Mouse (Mus musculus): ENCODE data around the gene Il18. TPM values are rescaled to one million over a fixed set of nuclear protein-coding genes. Genes with fewer than 3 reads are reported as not detected.

Il18 gene
- total and polyA plus RNA-seq, 3 experiments: not detected

- peaks cover 8% of the 10 kb centered on the region for H3K79me2 ChIP-seq (ENCODE audit: control insufficient read depth, insufficient read depth, low read length, poor library complexity)
- peaks cover 0 to 8% of the 10 kb centered on the region in 2 experiments; a peak in 2 of 4 replicates for H3K36me3 ChIP-seq (ENCODE audit: control insufficient read depth in 1 of 2, insufficient read depth in 2 of 2, low read length in 2 of 2)
- no peak overlapping the region for H3K4me3 ChIP-seq (ENCODE audit: control insufficient read depth in 1 of 2, insufficient read depth in 1 of 2, low read depth in 2 of 2, low read length in 2 of 2)
- TF ChIP-seq TBP (IDR thresholded peaks at IDR 0.05; ENCODE audit: low read depth, low read length) (no peak), MYB (IDR thresholded peaks at IDR 0.05; ENCODE audit: low read depth, low read length) (no peak), BHLHE40 (IDR thresholded peaks at IDR 0.05; ENCODE audit: borderline replicate concordance, low read depth, low read length) (no peak), ETS1 (IDR thresholded peaks at IDR 0.05; ENCODE audit: low read depth, low read length) (no peak), GABPA (IDR thresholded peaks at IDR 0.05; ENCODE audit: low read depth, low read length) (no peak), USF1 (IDR thresholded peaks at IDR 0.05; ENCODE audit: low read depth, low read length) (no peak), MEF2A (IDR thresholded peaks at IDR 0.05; ENCODE audit: extremely low read depth, insufficient replicate concordance, low read depth, low read length, poor library complexity, severe bottlenecking) (no peak), NRF1 (IDR thresholded peaks at IDR 0.05; ENCODE audit: insufficient read depth, low read depth, low read length, poor library complexity, severe bottlenecking) (no peak), ZKSCAN1 (IDR thresholded peaks at IDR 0.05; ENCODE audit: low read depth, low read length) (no peak), GATA1 (IDR thresholded peaks at IDR 0.05; ENCODE audit: low read depth, low read length) (no peak), ZNF384 (IDR thresholded peaks at IDR 0.05; ENCODE audit: low read depth, low read length) (no peak), TAL1 (IDR thresholded peaks at IDR 0.05; ENCODE audit: low read length) (no peak), MAFK (IDR thresholded peaks at IDR 0.05; ENCODE audit: borderline replicate concordance, low read depth, low read length) (no peak), MXI1 (IDR thresholded peaks at IDR 0.05; ENCODE audit: low read depth, low read length) (no peak)
- H3K27ac ChIP-seq (ENCODE audit: control insufficient read depth, low read depth, low read length): no peak overlapping the region
- H3K27me3 ChIP-seq (ENCODE audit: control insufficient read depth in 1 of 2, insufficient read depth in 2 of 2, low read length in 2 of 2): no peaks in the 10 kb centered on the region
- no peak for DNase-seq (ENCODE audit: low read depth, low spot score)
- no peak overlapping the region for H3K9ac ChIP-seq (ENCODE audit: control insufficient read depth, low read depth, low read length, poor library complexity, severe bottlenecking)
- peaks cover 0 to 11% of the 10 kb centered on the region in 2 experiments; a peak in 2 of 4 replicates for H3K4me1 ChIP-seq (ENCODE audit: control insufficient read depth in 1 of 2, insufficient read depth in 2 of 2, low read length in 2 of 2)
- H3K9me3 ChIP-seq (replicated peaks; ENCODE audit: insufficient read depth, low read length): no peaks in the 10 kb centered on the region
Measured at GRCm38 (mm10) chr9:50524936-50525335, 29.7 kb upstream of the Il18 start.

GRCm38 (mm10) chr9:50525585-50525984 is 29.0 kb upstream of the Il18 start:
- H3K4me3 ChIP-seq (ENCODE audit: control insufficient read depth in 1 of 2, insufficient read depth in 1 of 2, low read depth in 2 of 2, low read length in 2 of 2): no peak overlapping the region
- peaks cover 0 to 8% of the 10 kb centered on the region in 2 experiments; a peak in 2 of 4 replicates for H3K36me3 ChIP-seq (ENCODE audit: control insufficient read depth in 1 of 2, insufficient read depth in 2 of 2, low read length in 2 of 2)
- peaks cover 0 to 11% of the 10 kb centered on the region in 2 experiments; a peak in 2 of 4 replicates for H3K4me1 ChIP-seq (ENCODE audit: control insufficient read depth in 1 of 2, insufficient read depth in 2 of 2, low read length in 2 of 2)
- no peak for TF ChIP-seq SIN3A (IDR thresholded peaks at IDR 0.05; ENCODE audit: low read length)
- no peak for TF ChIP-seq ZKSCAN1 (IDR thresholded peaks at IDR 0.05; ENCODE audit: low read depth, low read length)
- no peak for TF ChIP-seq NRF1 (IDR thresholded peaks at IDR 0.05; ENCODE audit: insufficient read depth, low read depth, low read length, poor library complexity, severe bottlenecking)
- TF ChIP-seq JUND (IDR thresholded peaks at IDR 0.05; ENCODE audit: low read depth, low read length): no peak
- no peak for TF ChIP-seq BHLHE40 (IDR thresholded peaks at IDR 0.05; ENCODE audit: borderline replicate concordance, low read depth, low read length)
- no peak for TF ChIP-seq NELFE (IDR thresholded peaks at IDR 0.05; ENCODE audit: low read depth, low read length)
- no peak for TF ChIP-seq MYC (IDR thresholded peaks at IDR 0.05; ENCODE audit: low read depth, low read length)
- TF ChIP-seq E2F4 (IDR thresholded peaks at IDR 0.05; ENCODE audit: borderline replicate concordance, low read depth, low read length): no peak
- no peak for TF ChIP-seq USF1 (IDR thresholded peaks at IDR 0.05; ENCODE audit: low read depth, low read length)
- no peak for TF ChIP-seq ETS1 (IDR thresholded peaks at IDR 0.05; ENCODE audit: low read depth, low read length)
- no peak for TF ChIP-seq SMC3 (IDR thresholded peaks at IDR 0.05; ENCODE audit: low read depth, low read length)
- TF ChIP-seq ELF1 (IDR thresholded peaks at IDR 0.05; ENCODE audit: low read depth, low read length): no peak
- no peak for TF ChIP-seq CHD1 (IDR thresholded peaks at IDR 0.05; ENCODE audit: low read depth, low read length)
- TF ChIP-seq ZMIZ1 (IDR thresholded peaks at IDR 0.05; ENCODE audit: low read depth, low read length): no peak
- TF ChIP-seq MXI1 (IDR thresholded peaks at IDR 0.05; ENCODE audit: low read depth, low read length): no peak
- no peak for TF ChIP-seq POLR2AphosphoS2 (IDR thresholded peaks at IDR 0.05; ENCODE audit: low read length)
- no peak for TF ChIP-seq GATA1 (IDR thresholded peaks at IDR 0.05; ENCODE audit: low read depth, low read length)
- TF ChIP-seq MAFK (IDR thresholded peaks at IDR 0.05; ENCODE audit: borderline replicate concordance, low read depth, low read length): no peak
- TF ChIP-seq KAT2A (conservative IDR thresholded peaks at IDR 0.05; ENCODE audit: low read depth, low read length): no peak
- no peak for TF ChIP-seq CHD2 (IDR thresholded peaks at IDR 0.05; ENCODE audit: low read length)
- peaks cover 8% of the 10 kb centered on the region for H3K79me2 ChIP-seq (ENCODE audit: control insufficient read depth, insufficient read depth, low read length, poor library complexity)
- no peaks in the 10 kb centered on the region for H3K9me3 ChIP-seq (replicated peaks; ENCODE audit: insufficient read depth, low read length)
- DNase-seq (ENCODE audit: low read depth, low spot score): no peak
- no peaks in the 10 kb centered on the region for H3K27me3 ChIP-seq (ENCODE audit: control insufficient read depth in 1 of 2, insufficient read depth in 2 of 2, low read length in 2 of 2)
- H3K9ac ChIP-seq (ENCODE audit: control insufficient read depth, low read depth, low read length, poor library complexity, severe bottlenecking): no peak overlapping the region
- no peak overlapping the region for H3K27ac ChIP-seq (ENCODE audit: control insufficient read depth, low read depth, low read length)

Measured in MEL (cell line).